Mouse (Mus musculus) cerebellum, postnatal 10 days (tissue): ENCODE measurements around the gene Fblim1.

Experiments
- DNase-seq, 2 experiments: peaks; one replicate each; pipeline ENCODE4 v3.0.0; 2021; ENCODE audit warnings: mixed read lengths in 2 of 2

The Fblim1 gene

GRCm38 (mm10) chr4:141605861-141606260 is at the start of gene Fblim1:
Gene Fblim1, minus strand, starts transcription at chr4:141606096.
- DNase-seq: no peak

- DNase-seq: no peak
These were observed 48.6 kb upstream of the Fblim1 start for GRCm38 (mm10) chr4:141654509-141654908.

- no peak for DNase-seq
These were observed 47.9 kb upstream of the Fblim1 start for GRCm38 (mm10) chr4:141653813-141654212.

- no peak for DNase-seq
These were observed 47.1 kb upstream of the Fblim1 start for GRCm38 (mm10) chr4:141653044-141653443.

GRCm38 (mm10) chr4:141651944-141652343 is 46.0 kb upstream of the Fblim1 start:
- no peak for DNase-seq

- no peak for DNase-seq
These were observed 45.4 kb upstream of the Fblim1 start for GRCm38 (mm10) chr4:141651286-141651685.

GRCm38 (mm10) chr4:141649244-141649643 is 43.3 kb upstream of the Fblim1 start:
- peak; percentile 47 to 58 for DNase-seq

GRCm38 (mm10) chr4:141648262-141648661 is 42.4 kb upstream of the Fblim1 start:
- DNase-seq: no peak

- no peak for DNase-seq
These were observed 41.3 kb upstream of the Fblim1 start for GRCm38 (mm10) chr4:141647187-141647586.

- no peak for DNase-seq
These were observed 40.1 kb upstream of the Fblim1 start for GRCm38 (mm10) chr4:141645988-141646387.

- DNase-seq: peak; percentile 85 to 87
These were observed 37.4 kb upstream of the Fblim1 start for GRCm38 (mm10) chr4:141643118-141643855.

- no peak for DNase-seq
These were observed 36.3 kb upstream of the Fblim1 start for GRCm38 (mm10) chr4:141641961-141642811.

- peak; percentile 55 to 62 for DNase-seq
These were observed 35.5 kb upstream of the Fblim1 start for GRCm38 (mm10) chr4:141641353-141641771.

- no peak for DNase-seq
These were observed 33.6 kb upstream of the Fblim1 start for GRCm38 (mm10) chr4:141639474-141639873.

GRCm38 (mm10) chr4:141636693-141637092 is 30.8 kb upstream of the Fblim1 start:
- no peak for DNase-seq

GRCm38 (mm10) chr4:141635991-141636390 is 30.1 kb upstream of the Fblim1 start:
- DNase-seq: no peak

GRCm38 (mm10) chr4:141632111-141632873 is 26.4 kb upstream of the Fblim1 start:
- no peak for DNase-seq

- no peak for DNase-seq
These were observed 25.4 kb upstream of the Fblim1 start for GRCm38 (mm10) chr4:141631250-141631649.

- DNase-seq: no peak
These were observed 24.1 kb upstream of the Fblim1 start for GRCm38 (mm10) chr4:141630021-141630420.

GRCm38 (mm10) chr4:141628661-141629060 is 22.8 kb upstream of the Fblim1 start:
- DNase-seq: no peak

- DNase-seq: no peak
These were observed 21.6 kb upstream of the Fblim1 start for GRCm38 (mm10) chr4:141627502-141627901.

GRCm38 (mm10) chr4:141625774-141626550 is 20.1 kb upstream of the Fblim1 start:
- DNase-seq: no peak
